Mouse (Mus musculus) cortical plate, adult 2 months (tissue): ENCODE data around the gene Hoxd13. TPM values are rescaled to one million over a fixed set of nuclear protein-coding genes. Genes with fewer than 3 reads are reported as not detected.

Experiments
- H3K27ac ChIP-seq: fragments of 200-500 bp; 2 replicates; pipeline ENCODE4 v1.5.1; 2012; ENCODE audit warnings: low read length, control low read depth, inconsistent platforms; ENCODE audit not compliant: insufficient read depth
- H3K4me1 ChIP-seq: fragments of 200-500 bp; 2 replicates; pipeline ENCODE4 v1.6.1; 2011; ENCODE audit warnings: low read length; ENCODE audit not compliant: control insufficient read depth, insufficient read depth
- H3K4me3 ChIP-seq: fragments of 200-500 bp; 2 replicates; pipeline ENCODE4 v1.5.1; 2011; ENCODE audit warnings: mild to moderate bottlenecking, low read length, control low read depth; ENCODE audit not compliant: insufficient read depth
- CTCF ChIP-seq: fragments of 200-500 bp; IDR thresholded peaks from 2 replicates; pipeline ENCODE4 v1.5.1; 2011; ENCODE audit warnings: mild to moderate bottlenecking, control low read depth, low read length; ENCODE audit not compliant: insufficient read depth; ENCODE audit errors: extremely low read depth
- POLR2A ChIP-seq: fragments of 200-500 bp; IDR thresholded peaks from 2 replicates; pipeline ENCODE4 v1.6.1; 2011; ENCODE audit warnings: mild to moderate bottlenecking, low read length, control low read depth; ENCODE audit not compliant: insufficient read depth; ENCODE audit errors: extremely low read depth
- polyA plus RNA-seq: library from polyadenylated mRNA; depleted of rRNA; stranded (reverse); fragments of >200 nt; gene quantifications from 2 replicates; pipeline ENCODE4 v1.2.3, GENCODE M21; 2012

Gene Hoxd13
- polyA plus RNA-seq, 1 experiment, result not detected

DNA sequence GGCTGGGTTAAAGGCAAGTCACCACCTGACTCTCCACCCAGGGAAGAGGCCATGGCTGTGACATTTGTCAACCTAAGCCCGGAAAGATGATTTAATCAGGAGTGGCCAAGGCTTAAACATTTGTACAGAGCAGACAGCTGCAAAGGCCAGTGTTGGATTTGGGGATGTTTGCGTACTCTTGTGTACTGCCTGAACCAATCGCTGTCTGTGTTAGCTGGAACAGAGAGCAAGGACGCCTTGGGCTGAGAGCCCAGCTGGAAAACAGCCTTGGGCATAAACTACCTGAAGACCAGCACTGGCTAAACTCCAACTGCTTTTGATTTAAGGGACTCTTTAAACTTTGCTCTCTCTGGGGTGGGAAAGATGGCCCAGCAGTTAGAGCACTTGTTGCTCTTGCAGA, 40.6 kb downstream of the Hoxd13 start:
- Histone ChIP-seq H3K27ac (no peak overlapping the region), H3K4me3 (no peak overlapping the region), H3K4me1 (no peaks in the 10 kb centered on the region)
- TF ChIP-seq CTCF (no peak), POLR2A (no peak)

GRCm38 (mm10) chr2:74709465-74710419, 41.6 kb downstream of the Hoxd13 start:
- no peaks in the 10 kb centered on the region for H3K4me1 ChIP-seq
- H3K4me3 ChIP-seq, result no peak overlapping the region
- H3K27ac ChIP-seq, result no peak overlapping the region
- TF ChIP-seq CTCF, result no peak
- no peak for TF ChIP-seq POLR2A

- Histone ChIP-seq H3K4me3 (no peak overlapping the region), H3K27ac (no peak overlapping the region), H3K4me1 (no peaks in the 10 kb centered on the region)
- no peak for TF ChIP-seq CTCF
- no peak for TF ChIP-seq POLR2A
Measured at GRCm38 (mm10) chr2:74710929-74711543, 42.9 kb downstream of the Hoxd13 start.

DNA sequence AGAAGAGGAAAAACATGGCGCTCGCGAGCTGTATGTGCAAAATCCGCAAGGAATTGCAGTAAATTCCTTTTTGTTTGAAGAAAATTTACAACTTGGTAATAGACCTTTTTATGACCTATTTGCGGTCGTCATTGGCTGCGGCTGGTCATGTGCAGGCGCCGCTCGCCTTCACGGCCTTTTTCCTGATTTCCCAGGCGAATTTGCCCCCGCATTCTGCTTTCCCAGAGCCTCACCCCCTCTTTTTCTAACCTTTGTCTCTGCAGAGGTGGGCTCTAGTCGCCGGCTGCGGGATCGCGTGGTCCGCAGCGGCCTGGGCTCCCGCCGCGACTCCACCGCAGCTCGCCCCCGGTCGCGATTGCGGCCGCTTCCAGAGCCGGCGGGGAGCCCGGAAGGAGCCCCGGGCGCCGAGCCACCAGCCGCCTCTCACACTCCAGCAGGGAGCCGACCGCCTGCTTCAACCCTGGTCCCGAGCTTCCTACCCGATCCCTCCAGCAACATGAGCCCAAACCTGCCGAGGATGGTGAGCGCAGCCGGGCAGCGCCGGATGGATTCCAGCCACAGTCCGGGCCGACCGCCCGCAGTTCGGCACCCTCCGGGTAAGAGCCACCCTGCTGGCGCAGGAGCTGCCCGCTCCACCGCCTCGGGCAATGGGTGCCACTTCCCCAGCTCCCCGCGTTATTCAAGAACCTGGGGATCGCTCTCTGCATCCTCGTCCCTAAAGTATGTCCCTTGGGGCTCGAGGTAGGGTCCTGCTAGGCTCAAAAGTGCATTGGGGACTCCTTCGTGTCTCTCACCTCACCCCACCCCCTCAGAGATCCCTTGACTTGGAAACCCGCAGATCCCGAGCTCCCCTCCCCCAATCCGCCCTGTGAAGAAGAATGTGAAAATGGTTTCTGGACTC, 43.9 kb downstream of the Hoxd13 start, which contains the start of the genes Hoxd3 and Hoxd4:
TSS of gene Hoxd3 (plus strand) at position 207 of the 901 bp plus-strand sequence.
TSS of gene Hoxd4 (plus strand) at position 209 of the 901 bp plus-strand sequence.
- H3K27ac ChIP-seq, result no peak within 1 kb of the TSS
- no peaks in the 10 kb centered on the region for H3K4me1 ChIP-seq
- TF ChIP-seq POLR2A (no peak), CTCF (no peak)
- no peak within 1 kb of the TSS for H3K4me3 ChIP-seq

DNA sequence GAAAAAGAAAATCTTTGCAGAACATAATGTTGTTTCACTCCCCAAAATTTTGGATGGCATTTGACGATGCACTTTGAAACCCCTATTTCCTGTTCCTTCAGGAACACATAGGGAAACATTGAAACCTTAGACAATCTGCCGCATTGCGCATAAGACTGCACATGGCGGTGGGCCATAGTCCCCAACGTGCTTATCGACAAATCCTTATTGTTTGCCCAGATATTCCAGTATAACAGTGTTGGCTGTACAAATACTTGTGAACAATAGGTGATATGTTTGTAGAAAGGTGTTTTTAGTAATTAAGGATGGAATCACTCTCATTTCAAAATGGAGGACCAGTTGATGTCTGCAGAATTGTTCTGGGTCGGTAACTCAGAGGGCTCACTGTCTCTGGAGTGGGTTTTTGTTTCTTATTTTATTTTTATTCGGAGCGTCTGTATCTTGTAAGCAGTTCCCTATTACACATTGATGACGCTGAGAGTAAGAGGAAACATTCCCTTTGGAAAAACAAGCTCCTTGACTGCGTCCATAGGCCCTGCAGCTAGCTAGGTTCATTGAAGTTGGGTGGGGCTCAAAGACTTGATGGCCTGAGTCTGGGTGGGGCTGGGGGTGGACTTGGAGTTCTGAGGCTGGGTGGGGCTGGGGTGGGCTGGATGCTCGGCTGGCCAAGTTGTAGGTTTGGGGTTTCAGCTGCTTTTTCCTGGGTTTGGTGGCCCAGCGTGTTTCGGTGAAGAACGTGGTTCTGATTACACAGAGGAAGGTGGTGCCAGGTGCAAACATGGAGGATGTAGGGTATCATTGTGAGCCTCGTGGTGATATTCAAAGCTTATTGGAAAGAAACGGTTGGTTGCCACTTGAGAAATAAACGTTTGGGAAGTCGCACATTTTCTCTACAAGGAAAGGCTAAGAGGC, 45.4 kb downstream of the Hoxd13 start:
- no peak overlapping the region for H3K4me3 ChIP-seq
- no peaks in the 10 kb centered on the region for H3K4me1 ChIP-seq
- no peak overlapping the region for H3K27ac ChIP-seq
- TF ChIP-seq POLR2A (no peak), CTCF (no peak)

DNA sequence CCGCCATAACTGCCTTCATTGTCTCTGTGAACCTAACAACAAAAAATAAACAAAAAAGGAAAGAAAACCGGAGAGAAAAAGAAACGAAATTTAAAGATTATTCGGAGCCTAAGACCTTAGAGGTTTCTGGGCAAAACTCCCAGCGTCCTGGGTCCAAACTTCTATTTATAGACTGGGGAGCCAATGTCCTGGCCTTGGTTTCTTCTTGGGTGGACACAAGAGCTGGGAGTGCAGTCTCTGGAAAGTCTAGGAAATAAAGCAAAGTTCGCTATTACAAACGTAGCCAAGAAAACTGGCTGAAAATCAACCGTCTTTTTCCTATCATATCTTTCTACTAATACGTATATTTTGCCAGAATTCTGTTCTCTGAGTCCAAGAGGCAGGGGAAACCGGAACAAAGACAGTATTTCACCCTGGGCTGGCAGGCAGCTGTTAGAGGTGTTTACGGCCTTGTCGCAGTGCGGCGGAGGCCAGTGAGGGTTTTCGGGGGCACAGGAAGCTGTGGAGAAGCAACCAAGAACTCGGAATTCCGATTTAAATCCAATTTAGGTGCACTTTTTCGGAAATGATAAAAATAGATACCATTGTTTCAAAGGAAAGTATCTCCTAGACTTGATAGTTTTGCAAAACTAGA, 46.2 kb downstream of the Hoxd13 start:
- Histone ChIP-seq H3K4me1 (no peaks in the 10 kb centered on the region), H3K27ac (no peak overlapping the region), H3K4me3 (no peak overlapping the region)
- TF ChIP-seq CTCF (no peak), POLR2A (no peak)

DNA sequence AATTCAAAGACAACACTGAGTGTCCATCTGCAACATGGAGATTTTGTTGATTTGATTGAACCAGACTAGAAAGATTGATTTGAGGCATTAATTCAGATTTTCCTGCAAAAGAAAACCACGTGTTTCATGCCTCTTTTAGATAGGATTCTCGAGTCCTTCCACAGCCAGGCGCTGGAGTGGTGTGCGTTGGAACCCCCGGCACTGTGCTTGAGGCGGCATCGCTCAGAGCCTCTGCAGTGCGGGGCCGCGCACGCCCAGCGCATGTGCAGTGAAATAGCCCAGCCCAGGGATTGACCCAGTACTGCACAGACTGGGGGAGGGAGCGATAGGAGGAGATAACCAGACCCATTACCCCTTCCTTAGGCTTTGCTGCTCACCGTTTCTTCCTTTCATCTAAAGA, 46.8 kb downstream of the Hoxd13 start:
- Histone ChIP-seq H3K4me3 (no peak overlapping the region), H3K27ac (no peak overlapping the region), H3K4me1 (no peaks in the 10 kb centered on the region)
- TF ChIP-seq POLR2A (no peak), CTCF (no peak)
